Mouse (Mus musculus) kidney, embryonic 15.5 days (tissue): Measurements from ENCODE around the gene Kcne1. TPM values are rescaled to one million over a fixed set of nuclear protein-coding genes. Genes with fewer than 3 reads are reported as not detected.

Experiments used
- ATAC-seq: fragments of 200-750 bp; cut with Nextera tagmentation; replicated peaks from 2 replicates; pipeline ENCODE4 v1.8.0; 2017; ENCODE audit warnings: moderate TSS enrichment; ENCODE audit not compliant: low FRiP score
- H3K27ac ChIP-seq: fragments of 300-500 bp; sonication (generic); 2 replicates; pipeline ENCODE4 v1.5.1; 2015; ENCODE audit warnings: mild to moderate bottlenecking, inconsistent platforms
- H3K27me3 ChIP-seq: fragments of 300-500 bp; sonication (generic); 2 replicates; pipeline ENCODE4 v1.6.1; 2015; ENCODE audit warnings: inconsistent platforms
- H3K36me3 ChIP-seq: fragments of 300-500 bp; sonication (generic); 2 replicates; pipeline ENCODE4 v1.6.1; 2015; ENCODE audit warnings: inconsistent platforms
- H3K4me1 ChIP-seq: fragments of 300-500 bp; sonication (generic); 2 replicates; pipeline ENCODE4 v1.6.1; 2015; ENCODE audit warnings: inconsistent platforms
- H3K4me2 ChIP-seq: fragments of 300-500 bp; sonication (generic); 2 replicates; pipeline ENCODE4 v1.6.1; 2015; ENCODE audit warnings: moderate library complexity, mild to moderate bottlenecking, inconsistent platforms
- H3K4me3 ChIP-seq: fragments of 300-500 bp; sonication (generic); replicated peaks from 2 replicates; pipeline ENCODE4 v1.5.1; 2015; ENCODE audit warnings: mild to moderate bottlenecking, inconsistent platforms
- H3K9ac ChIP-seq: fragments of 300-500 bp; sonication (generic); 2 replicates; pipeline ENCODE4 v1.6.1; 2015; ENCODE audit warnings: mild to moderate bottlenecking, inconsistent platforms
- H3K9me3 ChIP-seq: fragments of 300-500 bp; sonication (generic); replicated peaks from 2 replicates; pipeline ENCODE4 v1.6.1; 2016; ENCODE audit warnings: inconsistent platforms
- WGBS: fragments of 180-500 bp; shearing (Covaris S2); methylation state at CpG from one replicate; pipeline ENCODE4 v1.1.7; 2015; ENCODE audit warnings: mixed read lengths; 5-methylcytosine and 5-hydroxymethylcytosine counted together
- polyA plus RNA-seq: library from polyadenylated mRNA; unstranded; fragments of >200 nt; fragmentation: Nextera tagmentation; extraction: Ambion mirVana; gene quantifications from 2 replicates; pipeline ENCODE4 v1.2.1, GENCODE M21; 2015

Gene Kcne1
- polyA plus RNA-seq, 1 experiment from 2014 or later, result 1.8 TPM

DNA sequence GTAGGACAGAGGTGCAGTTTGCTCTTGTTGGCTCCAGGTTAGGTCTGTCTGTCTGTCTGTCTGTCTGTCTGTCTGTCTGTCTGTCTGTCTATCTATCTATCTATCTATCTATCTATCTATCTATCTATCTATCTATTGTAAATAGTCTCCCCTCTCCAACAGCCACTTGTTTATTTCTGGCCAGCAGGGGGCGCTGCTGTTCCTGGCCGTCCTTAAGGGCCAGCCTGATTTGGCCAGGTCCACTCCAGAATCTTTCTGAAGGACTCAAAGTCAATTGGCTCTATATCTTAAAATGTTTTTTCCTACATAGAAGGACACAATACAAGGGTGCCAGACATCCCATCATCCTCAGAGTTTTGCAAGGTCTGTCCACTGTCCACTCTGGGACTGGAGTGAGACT, 25.8 kb upstream of the Kcne1 start:
- no peak overlapping the region for H3K27ac ChIP-seq
- 1% methylated on average over 2 of the region's 2 CpGs for WGBS
- H3K4me2 ChIP-seq, result no peak overlapping the region
- no peaks in the 10 kb centered on the region for H3K27me3 ChIP-seq
- no peaks in the 10 kb centered on the region for H3K36me3 ChIP-seq
- H3K4me3 ChIP-seq, result no peak overlapping the region
- H3K9me3 ChIP-seq, result no peaks in the 10 kb centered on the region
- H3K9ac ChIP-seq, result no peak overlapping the region
- no peaks in the 10 kb centered on the region for H3K4me1 ChIP-seq
- ATAC-seq, result no peak

GRCm38 (mm10) chr16:92383412-92383811, 24.1 kb upstream of the Kcne1 start:
- H3K27me3 ChIP-seq, result no peaks in the 10 kb centered on the region
- no peak overlapping the region for H3K9ac ChIP-seq
- no peaks in the 10 kb centered on the region for H3K36me3 ChIP-seq
- 0 out of 2 replicates have a peak, but pooled peaks cover 3% of the 10 kb centered on the region for H3K4me1 ChIP-seq
- no peak for ATAC-seq
- no peak overlapping the region for H3K27ac ChIP-seq
- no peaks in the 10 kb centered on the region for H3K9me3 ChIP-seq
- no peak overlapping the region for H3K4me2 ChIP-seq
- H3K4me3 ChIP-seq, result no peak overlapping the region

DNA sequence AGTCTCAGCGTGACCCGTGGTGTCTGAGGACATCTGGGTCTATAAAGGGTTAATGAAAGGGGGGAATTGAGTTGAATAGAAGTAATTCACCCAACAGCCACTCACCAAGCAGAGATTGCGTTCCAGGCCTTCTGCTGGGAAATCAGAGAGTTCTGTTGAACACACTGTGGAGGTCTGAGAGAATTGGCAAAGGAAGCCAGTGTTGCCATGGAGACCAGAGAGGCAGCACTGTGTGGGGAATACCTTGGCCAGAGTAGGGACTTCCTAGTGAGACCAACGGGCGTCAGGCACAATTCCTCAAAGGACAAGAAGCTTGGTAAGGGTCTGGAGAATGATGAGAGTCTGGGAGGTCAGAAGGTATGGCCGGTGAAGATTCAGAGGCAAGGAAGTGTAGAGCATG, 23.2 kb upstream of the Kcne1 start:
- Histone ChIP-seq H3K36me3 (no peaks in the 10 kb centered on the region), H3K9me3 (no peaks in the 10 kb centered on the region), H3K4me2 (no peak overlapping the region), H3K4me3 (no peak overlapping the region), H3K4me1 (0 out of 2 replicates have a peak, but pooled peaks cover 3% of the 10 kb centered on the region), H3K27me3 (no peaks in the 10 kb centered on the region), H3K9ac (no peak overlapping the region), H3K27ac (no peak overlapping the region)
- no peak for ATAC-seq
- 66% methylated on average over 6 of the region's 6 CpGs for WGBS

DNA sequence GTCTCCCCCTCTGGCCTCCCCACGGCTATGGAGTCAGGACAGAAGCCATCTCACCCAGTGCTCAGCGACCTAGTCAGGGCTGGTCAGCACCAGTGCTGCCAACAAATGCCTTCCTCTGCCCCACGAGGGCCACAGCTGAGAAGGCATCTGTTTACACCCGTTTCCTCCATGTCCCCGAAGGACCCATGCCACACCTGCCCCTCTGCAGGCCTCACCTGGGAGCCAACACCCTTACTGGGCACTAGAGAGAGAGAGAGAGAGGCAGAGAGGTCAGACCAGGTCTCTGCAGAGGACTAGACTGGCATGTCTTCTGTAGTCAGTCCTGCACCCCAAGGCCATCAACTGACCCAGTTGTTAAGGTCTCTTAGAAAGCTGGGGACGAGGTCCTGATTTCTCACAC, 21.8 kb upstream of the Kcne1 start:
- ATAC-seq, result no peak

GRCm38 (mm10) chr16:92376976-92377375, 17.7 kb upstream of the Kcne1 start:
- 87% methylated on average over 6 of the region's 6 CpGs for WGBS
- Histone ChIP-seq H3K36me3 (no peaks in the 10 kb centered on the region), H3K4me2 (no peak overlapping the region), H3K4me1 (peaks cover 6% of the 10 kb centered on the region; the same call in 1 of the 2 replicates), H3K27ac (no peak overlapping the region), H3K9me3 (no peaks in the 10 kb centered on the region), H3K9ac (no peak overlapping the region), H3K4me3 (no peak overlapping the region), H3K27me3 (no peaks in the 10 kb centered on the region)
- ATAC-seq, result no peak

More for the DNA sequence above, 21.8 kb upstream of the Kcne1 start:
- no peaks in the 10 kb centered on the region for H3K27me3 ChIP-seq
- H3K4me3 ChIP-seq, result no peak overlapping the region
- no peaks in the 10 kb centered on the region for H3K9me3 ChIP-seq
- 0 out of 2 replicates have a peak, but pooled peaks cover 3% of the 10 kb centered on the region for H3K4me1 ChIP-seq
- H3K4me2 ChIP-seq, result no peak overlapping the region
- no peak overlapping the region for H3K27ac ChIP-seq
- H3K36me3 ChIP-seq, result no peaks in the 10 kb centered on the region
- H3K9ac ChIP-seq, result no peak overlapping the region
- WGBS, result 68% methylated on average over 6 of the region's 6 CpGs

- Histone ChIP-seq H3K9ac (no peak overlapping the region), H3K4me2 (no peak overlapping the region), H3K9me3 (no peaks in the 10 kb centered on the region), H3K4me3 (no peak overlapping the region), H3K36me3 (no peaks in the 10 kb centered on the region), H3K4me1 (peaks cover 12% of the 10 kb centered on the region; the same call in 1 of the 2 replicates), H3K27me3 (no peaks in the 10 kb centered on the region; the same call in 1 of the 2 replicates), H3K27ac (no peak overlapping the region)
- 28% methylated on average over 5 of the region's 5 CpGs for WGBS
- ATAC-seq, result no peak
These were observed 12.4 kb upstream of the Kcne1 start for GRCm38 (mm10) chr16:92371623-92372022.

DNA sequence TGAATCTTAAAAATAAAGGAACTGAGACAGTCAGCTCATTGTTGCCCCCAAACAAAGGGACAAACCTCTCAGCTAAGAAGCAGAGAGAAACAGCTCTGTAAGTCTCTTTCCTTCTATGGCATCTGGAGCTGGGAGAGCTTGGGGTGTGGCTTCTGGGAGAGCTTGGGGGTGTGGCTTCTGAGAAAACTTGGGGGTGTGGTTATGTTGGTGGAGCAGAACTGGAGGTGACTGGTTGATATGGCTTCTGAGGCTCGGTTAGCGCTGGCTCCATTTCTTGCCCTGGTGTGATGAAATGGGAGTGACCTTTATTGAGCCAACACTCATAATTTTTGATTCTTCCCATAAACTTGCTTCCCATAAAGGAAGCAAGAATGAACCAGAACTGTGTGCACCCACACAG, 10.0 kb upstream of the Kcne1 start:
- Histone ChIP-seq H3K4me1 (peaks cover 12% of the 10 kb centered on the region; the same call in 1 of the 2 replicates), H3K27ac (no peak overlapping the region), H3K9me3 (no peaks in the 10 kb centered on the region), H3K4me2 (no peak overlapping the region), H3K9ac (no peak overlapping the region), H3K4me3 (no peak overlapping the region), H3K27me3 (no peaks in the 10 kb centered on the region; the same call in 1 of the 2 replicates), H3K36me3 (no peaks in the 10 kb centered on the region)
- ATAC-seq, result no peak
- 49% methylated on average over 2 of the region's 2 CpGs for WGBS

- no peak for ATAC-seq
- WGBS, result 63% methylated on average over 7 of the region's 7 CpGs
These were observed 6.2 kb upstream of the Kcne1 start for GRCm38 (mm10) chr16:92365477-92365876.

DNA sequence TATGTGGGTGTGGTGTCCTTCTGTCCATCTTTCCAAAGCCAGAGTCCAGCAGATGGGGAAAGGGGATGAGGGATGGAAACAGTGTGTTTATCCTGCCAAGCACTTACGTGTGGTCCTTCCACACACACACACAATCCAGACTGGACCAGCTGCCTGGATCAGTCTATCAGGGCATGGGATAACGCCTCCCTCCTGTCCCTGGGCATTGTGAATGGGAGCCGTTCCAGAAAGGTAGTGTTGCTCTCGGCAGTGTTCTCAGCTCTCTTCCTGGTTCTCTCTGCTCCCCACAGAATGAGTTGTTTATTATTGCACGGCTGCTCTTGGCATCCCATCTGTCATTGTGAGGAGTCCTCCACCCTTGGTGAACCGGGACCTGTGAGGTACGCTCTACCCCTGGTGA, 1.4 kb upstream of the Kcne1 start:
- WGBS, result 68% methylated on average over 7 of the region's 7 CpGs

More at GRCm38 (mm10) chr16:92365477-92365876, 6.2 kb upstream of the Kcne1 start:
- Histone ChIP-seq H3K4me1 (no peaks in the 10 kb centered on the region), H3K4me2 (no peak overlapping the region), H3K9me3 (no peaks in the 10 kb centered on the region), H3K36me3 (no peaks in the 10 kb centered on the region), H3K27ac (no peak overlapping the region), H3K4me3 (no peak overlapping the region), H3K27me3 (peaks cover 2% of the 10 kb centered on the region; the same call in 1 of the 2 replicates), H3K9ac (no peak overlapping the region)

DNA sequence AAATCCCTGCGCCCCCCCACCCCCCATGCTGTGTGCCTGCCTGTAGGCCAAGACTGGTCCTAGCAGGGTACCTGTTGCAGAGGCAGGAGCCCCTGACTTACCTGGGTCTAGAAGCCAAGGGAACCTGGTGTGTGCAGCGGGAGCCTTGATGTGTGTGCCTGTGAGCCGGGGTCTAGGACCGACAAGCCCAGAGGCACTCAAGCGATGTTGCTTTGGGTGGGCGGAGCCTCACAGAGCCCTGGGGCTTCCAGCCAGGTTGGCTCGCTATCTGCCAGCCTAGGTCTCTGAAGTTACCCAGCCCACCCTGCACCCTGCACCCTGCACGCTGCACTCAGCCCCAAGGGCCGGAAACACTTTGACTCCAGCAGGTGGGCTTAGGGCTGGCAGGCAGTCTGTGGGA, 534 bp downstream of the Kcne1 start:
- no peaks in the 10 kb centered on the region for H3K36me3 ChIP-seq
- peak; percentile 74 for ATAC-seq
- peaks cover 16% of the 10 kb centered on the region; the same call in 1 of the 2 replicates for H3K27me3 ChIP-seq
- 15% methylated on average over 9 of the region's 9 CpGs for WGBS
- peak overlapping the region; percentile 30 for H3K4me2 ChIP-seq
- H3K9me3 ChIP-seq, result no peaks in the 10 kb centered on the region
- no peak overlapping the region for H3K9ac ChIP-seq
- 0 out of 2 replicates have a peak overlapping the region, but pooled peaks have one; percentile 24 for H3K27ac ChIP-seq
- no peak overlapping the region for H3K4me3 ChIP-seq
- H3K4me1 ChIP-seq, result peaks cover 30% of the 10 kb centered on the region

More for the DNA sequence above, 1.4 kb upstream of the Kcne1 start:
- Histone ChIP-seq H3K27me3 (peaks cover 13% of the 10 kb centered on the region; the same call in 1 of the 2 replicates), H3K4me2 (no peak overlapping the region), H3K9ac (no peak overlapping the region), H3K9me3 (no peaks in the 10 kb centered on the region), H3K4me1 (peaks cover 30% of the 10 kb centered on the region), H3K36me3 (no peaks in the 10 kb centered on the region), H3K4me3 (no peak overlapping the region), H3K27ac (no peak overlapping the region)
- no peak for ATAC-seq

- peaks cover 30% of the 10 kb centered on the region for H3K4me1 ChIP-seq
- H3K27ac ChIP-seq, result no peak overlapping the region
- no peaks in the 10 kb centered on the region for H3K36me3 ChIP-seq
- ATAC-seq, result no peak
- no peak overlapping the region for H3K9ac ChIP-seq
- WGBS, result 46% methylated on average over 10 of the region's 10 CpGs
- no peaks in the 10 kb centered on the region for H3K9me3 ChIP-seq
- H3K4me2 ChIP-seq, result peak overlapping the region; percentile 12; the same call in 1 of the 2 replicates
- no peak overlapping the region for H3K4me3 ChIP-seq
- H3K27me3 ChIP-seq, result peaks cover 16% of the 10 kb centered on the region; the same call in 1 of the 2 replicates
These were observed 1.7 kb downstream of the Kcne1 start for GRCm38 (mm10) chr16:92357566-92357965.

GRCm38 (mm10) chr16:92357023-92357422, 2.2 kb downstream of the Kcne1 start:
- H3K27me3 ChIP-seq, result peaks cover 16% of the 10 kb centered on the region; the same call in 1 of the 2 replicates

DNA sequence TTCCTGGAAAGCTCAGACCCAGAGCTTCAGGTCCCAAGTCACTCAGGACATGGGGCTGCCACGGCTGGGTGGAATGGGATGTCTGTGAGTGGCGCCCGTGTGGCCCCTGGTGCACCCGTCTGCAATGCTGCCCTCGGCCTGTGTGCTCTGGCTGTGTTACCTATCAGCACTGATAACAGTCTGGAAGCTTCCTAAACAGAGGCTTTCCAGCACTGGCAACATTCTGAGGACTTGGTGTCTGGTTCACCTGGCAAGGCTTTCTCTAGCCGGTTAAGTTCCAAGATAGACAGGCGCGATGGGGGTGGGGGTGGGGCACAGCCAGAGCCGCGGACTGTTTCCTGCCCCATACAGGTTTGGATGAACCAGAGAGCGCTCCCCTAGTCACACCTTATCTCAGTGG, 3.3 kb downstream of the Kcne1 start:
- no peak for ATAC-seq
- no peaks in the 10 kb centered on the region for H3K36me3 ChIP-seq
- WGBS, result 79% methylated on average over 11 of the region's 11 CpGs
- H3K9ac ChIP-seq, result no peak overlapping the region
- no peak overlapping the region for H3K27ac ChIP-seq
- H3K4me3 ChIP-seq, result no peak overlapping the region
- peaks cover 30% of the 10 kb centered on the region for H3K4me1 ChIP-seq
- no peaks in the 10 kb centered on the region for H3K9me3 ChIP-seq
- peaks cover 16% of the 10 kb centered on the region; the same call in 1 of the 2 replicates for H3K27me3 ChIP-seq
- no peak overlapping the region for H3K4me2 ChIP-seq

More at GRCm38 (mm10) chr16:92357023-92357422, 2.2 kb downstream of the Kcne1 start:
- Histone ChIP-seq H3K27ac (no peak overlapping the region), H3K36me3 (no peaks in the 10 kb centered on the region), H3K4me2 (no peak overlapping the region), H3K4me3 (no peak overlapping the region), H3K9ac (no peak overlapping the region), H3K9me3 (no peaks in the 10 kb centered on the region), H3K4me1 (peaks cover 30% of the 10 kb centered on the region)
- ATAC-seq, result no peak
- 65% methylated on average over 9 of the region's 9 CpGs for WGBS
